Comparison of ENCODE assay signal across 18 mouse cellular contexts in the genomic region with DNA sequence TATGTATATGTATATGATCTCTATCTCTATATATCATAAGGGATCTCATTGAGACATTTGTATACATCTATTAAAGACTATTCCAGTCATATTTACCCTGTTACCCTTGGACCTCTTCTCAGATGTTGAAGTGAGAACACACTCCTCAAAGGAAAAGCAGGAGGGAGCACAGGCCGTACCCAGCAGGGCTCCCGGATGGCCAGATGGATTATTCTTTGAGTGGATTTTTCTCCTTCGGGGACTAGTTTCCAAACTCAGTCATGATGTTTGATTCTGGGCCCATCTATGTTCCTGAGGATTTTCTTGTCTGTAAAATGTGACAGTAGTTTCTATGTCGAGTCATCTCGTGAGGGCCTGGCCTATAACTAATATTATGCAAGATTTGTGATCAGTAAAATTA.
"Had no signal": no experiment of that assay in that cellular context is flagged by ENCODE, and none has a peak within 500 bp of the region (broad histone marks: within the 10 kb centered on the region; RNA-seq: fewer than 3 reads in every experiment).

No protein-coding gene starts in this region.

- DNase-seq: lung, embryonic 14.5 days; lung, postnatal 10 days; lung, postnatal 4 days; midbrain, embryonic 14.5 days; retina, postnatal 1 day; right cerebral cortex, adult 18-20 months; right cerebral cortex, postnatal 25 days; right cerebral cortex, postnatal 4 days; spleen, adult 18-20 months; thymus, adult 18-20 months; thymus, postnatal 14 days; thymus, postnatal 36 days had no signal

- ATAC-seq: midbrain, embryonic 16.5 days had no signal

- H3K4me3 ChIP-seq: midbrain, embryonic 10.5 days; midbrain, embryonic 12.5 days; myocyte; neural tube, embryonic 13.5 days; neural tube, embryonic 15.5 days had no signal

- H3K4me1 ChIP-seq: midbrain, embryonic 12.5 days; neural tube, embryonic 13.5 days; neural tube, embryonic 15.5 days had no signal

- H3K36me3 ChIP-seq: midbrain, embryonic 10.5 days; midbrain, embryonic 12.5 days; neural tube, embryonic 13.5 days; neural tube, embryonic 15.5 days had no signal

- H3K9me3 ChIP-seq: midbrain, embryonic 10.5 days; midbrain, embryonic 12.5 days; neural tube, embryonic 13.5 days; neural tube, embryonic 15.5 days had no signal

- H3K27me3 ChIP-seq: midbrain, embryonic 12.5 days; neural tube, embryonic 15.5 days had no signal
